Mouse (Mus musculus) lung, adult 10 weeks (tissue): Measurements from ENCODE around the gene Kcnk3. TPM values are rescaled to one million over a fixed set of nuclear protein-coding genes. Genes with fewer than 3 reads are reported as not detected.

Source experiments
- polyA plus RNA-seq: library from polyadenylated mRNA; stranded (reverse); fragments of 350-450 nt; fragmentation: Illumina TruSeq; extraction: RNeasy Lipid Tissue Mini Kit (QIAGEN cat#74804); gene quantifications from one replicate; pipeline ENCODE4 v1.2.3, GENCODE M21; 2014; ENCODE audit warnings: low read depth, low replicate concordance; ENCODE audit not compliant: insufficient read depth

The Kcnk3 gene
- 13.2 TPM for polyA plus RNA-seq

GRCm38 (mm10) chr5:30587681-30588300 lies at the start of gene Kcnk3:
Gene Kcnk3 (plus strand): TSS chr5:30588170.

GRCm38 (mm10) chr5:30545698-30546097 lies 42.3 kb upstream of the Kcnk3 start, which contains the start of gene Cib4:
Gene Cib4 (minus strand): TSS chr5:30545836.

GRCm38 (mm10) chr5:30647815-30648560 lies 60.0 kb downstream of the Kcnk3 start, which contains the start of gene Slc35f6:
Gene Slc35f6 (plus strand): TSS chr5:30647933.

GRCm38 (mm10) chr5:30666391-30667195 lies 78.6 kb downstream of the Kcnk3 start, which contains the start of gene Cenpa:
Gene Cenpa (plus strand): TSS chr5:30666777.

Other genes with a start within 250 kb of the Kcnk3 start
- gene Otof, start 126.2 kb upstream of the Kcnk3 start, polyA plus RNA-seq = 0.10 TPM
- 18.6 TPM for gene 1700001C02Rik, start 122.1 kb upstream of the Kcnk3 start, polyA plus RNA-seq
- 0.58 TPM for gene Cib4, start 42.3 kb upstream of the Kcnk3 start, polyA plus RNA-seq
- gene Slc35f6, start 59.8 kb downstream of the Kcnk3 start, polyA plus RNA-seq = 14.5 TPM
- gene Cenpa, start 78.6 kb downstream of the Kcnk3 start, polyA plus RNA-seq = 10.4 TPM
- 2.3 TPM for gene Dpysl5, start 123.4 kb downstream of the Kcnk3 start, polyA plus RNA-seq
- gene Mapre3, start 226.5 kb downstream of the Kcnk3 start, polyA plus RNA-seq = 31.4 TPM